Mouse (Mus musculus) thymus, adult 2 months (tissue): ENCODE results near the gene Gart. TPM values are rescaled to one million over a fixed set of nuclear protein-coding genes. Genes with fewer than 3 reads are reported as not detected.

Source experiments
- DNase-seq: peaks from one replicate; pipeline ENCODE4 v3.0.0; 2021
- H3K27ac ChIP-seq: fragments of 200-500 bp; 2 replicates; pipeline ENCODE4 v1.5.1; 2012; ENCODE audit warnings: low read length, control low read depth; ENCODE audit not compliant: control insufficient read depth, insufficient read depth
- H3K27me3 ChIP-seq: fragments of 200-500 bp; 2 replicates; pipeline ENCODE4 v1.6.1; 2012; ENCODE audit warnings: mild to moderate bottlenecking, low read length, moderate library complexity, mixed read lengths; ENCODE audit not compliant: control insufficient read depth, insufficient read depth
- H3K36me3 ChIP-seq: fragments of 200-500 bp; 2 replicates; pipeline ENCODE4 v1.6.1; 2012; ENCODE audit warnings: mild to moderate bottlenecking, low read length, moderate library complexity; ENCODE audit not compliant: control insufficient read depth, insufficient read depth
- H3K4me1 ChIP-seq: fragments of 200-500 bp; replicated peaks from 2 replicates; pipeline ENCODE4 v1.6.1; 2012; ENCODE audit warnings: low read length; ENCODE audit not compliant: control insufficient read depth, insufficient read depth
- H3K4me3 ChIP-seq: fragments of 200-500 bp; 2 replicates; pipeline ENCODE4 v1.5.1; 2012; ENCODE audit warnings: mild to moderate bottlenecking, low read length, control low read depth, moderate library complexity; ENCODE audit not compliant: control insufficient read depth, insufficient read depth
- CTCF ChIP-seq: fragments of 200-500 bp; IDR thresholded peaks from 2 replicates; pipeline ENCODE4 v1.5.1; 2012; ENCODE audit warnings: mild to moderate bottlenecking, control low read depth, low read length, moderate library complexity, borderline replicate concordance; ENCODE audit not compliant: control insufficient read depth, poor library complexity, insufficient read depth; ENCODE audit errors: extremely low read depth
- POLR2A ChIP-seq: fragments of 200-500 bp; IDR thresholded peaks from 2 replicates; pipeline ENCODE4 v1.6.1; 2012; ENCODE audit warnings: mild to moderate bottlenecking, low read length, control low read depth, moderate library complexity; ENCODE audit not compliant: control insufficient read depth, poor library complexity, insufficient read depth; ENCODE audit errors: extremely low read depth
- WGBS: fragments of 180-500 bp; shearing (Covaris S2); methylation state at CpG from one replicate; pipeline ENCODE4 v1.1.7; 2018; 5-methylcytosine and 5-hydroxymethylcytosine counted together
- polyA plus RNA-seq: library from polyadenylated mRNA; depleted of rRNA; stranded (reverse); fragments of >200 nt; gene quantifications from 2 replicates; pipeline ENCODE4 v1.2.3, GENCODE M21; 2012

The Gart gene
- polyA plus RNA-seq, 1 experiment, result 44.6 TPM

- H3K36me3 ChIP-seq, result peaks cover 26% of the 10 kb centered on the region
- TF ChIP-seq POLR2A, result no peak
- no peak for TF ChIP-seq CTCF
- WGBS, result 95% methylated on average over 5 of the region's 5 CpGs
Observed at GRCm38 (mm10) chr16:91686369-91686768, 39.6 kb upstream of the Gart start.

GRCm38 (mm10) chr16:91685526-91685925 is 38.8 kb upstream of the Gart start:
- DNase-seq, result no peak
- no peaks in the 10 kb centered on the region for H3K27me3 ChIP-seq
- H3K27ac ChIP-seq, result peak overlapping the region; percentile 10; the same call in 1 of the 2 replicates
- H3K36me3 ChIP-seq, result peaks cover 27% of the 10 kb centered on the region
- 34% methylated on average over 5 of the region's 5 CpGs for WGBS
- TF ChIP-seq CTCF (no peak), POLR2A (no peak)
- H3K4me1 ChIP-seq, result peaks cover 13% of the 10 kb centered on the region
- H3K4me3 ChIP-seq, result no peak overlapping the region

More at GRCm38 (mm10) chr16:91686369-91686768, 39.6 kb upstream of the Gart start:
- Histone ChIP-seq H3K27me3 (no peaks in the 10 kb centered on the region), H3K4me1 (peaks cover 13% of the 10 kb centered on the region), H3K4me3 (no peak overlapping the region), H3K27ac (no peak overlapping the region)
- DNase-seq, result no peak

GRCm38 (mm10) chr16:91680656-91681055 is 33.9 kb upstream of the Gart start:
- TF ChIP-seq CTCF (no peak), POLR2A (no peak)
- no peak overlapping the region for H3K27ac ChIP-seq
- peaks cover 3% of the 10 kb centered on the region for H3K4me1 ChIP-seq
- no peak for DNase-seq
- H3K27me3 ChIP-seq, result no peaks in the 10 kb centered on the region
- WGBS, result 92% methylated on average over 5 of the region's 5 CpGs
- H3K36me3 ChIP-seq, result peaks cover 70% of the 10 kb centered on the region
- no peak overlapping the region for H3K4me3 ChIP-seq

- Histone ChIP-seq H3K4me1 (no peaks in the 10 kb centered on the region), H3K27me3 (no peaks in the 10 kb centered on the region), H3K36me3 (peaks cover 72% of the 10 kb centered on the region), H3K27ac (no peak overlapping the region), H3K4me3 (no peak overlapping the region)
- 95% methylated on average over 5 of the region's 5 CpGs for WGBS
- DNase-seq, result no peak
- no peak for TF ChIP-seq CTCF
- TF ChIP-seq POLR2A, result no peak
Observed at GRCm38 (mm10) chr16:91678147-91678911, 31.6 kb upstream of the Gart start.

- H3K27ac ChIP-seq, result no peak overlapping the region
- no peak overlapping the region for H3K4me3 ChIP-seq
- 97% methylated on average over 4 of the region's 4 CpGs for WGBS
- H3K4me1 ChIP-seq, result no peaks in the 10 kb centered on the region
- TF ChIP-seq POLR2A, result no peak
- no peak for TF ChIP-seq CTCF
- no peaks in the 10 kb centered on the region for H3K27me3 ChIP-seq
- peaks cover 76% of the 10 kb centered on the region for H3K36me3 ChIP-seq
- DNase-seq, result no peak
Observed at GRCm38 (mm10) chr16:91674500-91674899, 27.7 kb upstream of the Gart start.

GRCm38 (mm10) chr16:91663795-91664194 is 17.0 kb upstream of the Gart start:
- Histone ChIP-seq H3K27me3 (no peaks in the 10 kb centered on the region), H3K27ac (no peak overlapping the region), H3K4me3 (no peak overlapping the region), H3K36me3 (peaks cover 93% of the 10 kb centered on the region), H3K4me1 (no peaks in the 10 kb centered on the region)
- DNase-seq, result no peak
- WGBS, result 98% methylated on average over 3 of the region's 3 CpGs
- TF ChIP-seq CTCF (no peak), POLR2A (no peak)

GRCm38 (mm10) chr16:91662336-91662735 is 15.6 kb upstream of the Gart start:
- Histone ChIP-seq H3K27me3 (no peaks in the 10 kb centered on the region), H3K36me3 (peaks cover 94% of the 10 kb centered on the region), H3K27ac (no peak overlapping the region), H3K4me3 (no peak overlapping the region), H3K4me1 (no peaks in the 10 kb centered on the region)
- 95% methylated on average over 16 of the region's 16 CpGs for WGBS
- TF ChIP-seq POLR2A, result no peak
- no peak for DNase-seq

- TF ChIP-seq POLR2A (no peak), CTCF (no peak)
- Histone ChIP-seq H3K4me1 (no peaks in the 10 kb centered on the region), H3K4me3 (no peak overlapping the region), H3K27ac (no peak overlapping the region), H3K36me3 (peaks cover 94% of the 10 kb centered on the region), H3K27me3 (no peaks in the 10 kb centered on the region)
- 95% methylated on average over 1 of the region's 1 CpGs for WGBS
- no peak for DNase-seq
Observed at GRCm38 (mm10) chr16:91661397-91661796, 14.6 kb upstream of the Gart start.
